8 mouse cellular contexts compared by ENCODE assay signal in genomic region chr8:129234027-129234733, GRCm38 (mm10). TPM values are rescaled to one million over a fixed set of nuclear protein-coding genes. Genes with fewer than 3 reads are reported as not detected.
DNase-seq lines count a peak whose midpoint lies in the region; ATAC-seq lines count a peak whose summit lies in the region.

Gene 2610044O15Rik8 (minus strand): TSS chr8:129234406.

- peak within 1 kb of the TSS; percentile 65 for H3K4me2 ChIP-seq in lung, embryonic 16.5 days (ENCODE audit: low read depth, low read length)

- peaks cover 4% of the 10 kb centered on the region; the same call in 1 of the 2 replicates for H3K4me1 ChIP-seq in lung, embryonic 16.5 days (replicated peaks; ENCODE audit: control insufficient read depth, insufficient read depth, low read length)

- H3K9ac ChIP-seq in lung, embryonic 16.5 days (ENCODE audit: low read length), result peak within 1 kb of the TSS; percentile 82

- ATAC-seq in hematopoietic stem cell, adult 5-6 weeks (replicated peaks in 1 of 2; ENCODE audit: insufficient read depth in 1 of 2, low FRiP score in 2 of 2, low TSS enrichment in 1 of 2, low read depth in 1 of 2, poor library complexity in 2 of 2, severe bottlenecking in 2 of 2), result peak; percentile 99
- peak; percentile 100 for ATAC-seq in lung, embryonic 16.5 days (ENCODE audit: low read depth)

- H3K27me3 ChIP-seq in lung, embryonic 16.5 days (ENCODE audit: control insufficient read depth, insufficient read depth, low read depth, low read length), result no peaks in the 10 kb centered on the region

- DNase-seq in MEL-GATA-1-ER (ENCODE audit: extremely low read depth, low read depth), result peak; percentile 84
- DNase-seq in cerebellum, adult 8-10 months, result peak; percentile 80
- DNase-seq in forelimb bud, embryonic 11.5 days (ENCODE audit: low read depth, low spot score), result peak; percentile 77
- peak; percentile 87 for DNase-seq in layer of hippocampus, adult 9-10 months (ENCODE audit: low spot score)
- peak; percentile 76 for DNase-seq in ovary, postnatal 10 days (ENCODE audit: low spot score)
- peak; percentile 79 to 82 for DNase-seq in thymus, postnatal 10 days (ENCODE audit: low spot score in 2 of 2)

- H3K4me3 ChIP-seq in lung, embryonic 16.5 days (ENCODE audit: low read length), result peak within 1 kb of the TSS; percentile 74

- 0% methylated on average over 18 of the region's 18 CpGs for WGBS in lung, embryonic 16.5 days

- H3K36me3 ChIP-seq in lung, embryonic 16.5 days (ENCODE audit: control insufficient read depth, insufficient read depth, low read length), result no peaks in the 10 kb centered on the region

- H3K9me3 ChIP-seq in lung, embryonic 16.5 days (ENCODE audit: control insufficient read depth, low read length), result no peaks in the 10 kb centered on the region

- H3K27ac ChIP-seq in lung, embryonic 16.5 days (ENCODE audit: low read length), result peak within 1 kb of the TSS; percentile 99

RNA-seq across cellular contexts. Expression of gene 2610044O15Rik8, which starts in this region (rescaled TPM):
- total RNA-seq in hematopoietic stem cell, adult 5-6 weeks (2017), result 22.9 and 34.1 TPM in 2 replicates
- 23.5 and 25.3 TPM in 2 replicates for polyA plus RNA-seq in lung, embryonic 16.5 days (2015; fragmentation: Nextera tagmentation; extraction: Ambion mirVana)

Comparison
In these comparisons a context has a peak if more than half of its experiments do, and no peak if none do; other contexts are left out.
1. Peak in every context shown above with its lines: DNase-seq, ATAC-seq, H3K4me3 ChIP-seq and H3K27ac ChIP-seq.